Comparison of ENCODE assay signal across 1 mouse cellular context in genomic region chr2:92432299-92433295, GRCm38 (mm10).
TF ChIP-seq lines count a peak whose summit lies in the region.

No protein-coding gene starts in this region.

TF ChIP-seq in MEL, 35 proteins besides CTCF, POLR2A, EP300 and RAD21:
- no peak for TF ChIP-seq ZC3H11A (IDR thresholded peaks at IDR 0.05; ENCODE audit: low read depth, low read length)
- no peak for TF ChIP-seq E2F4 (IDR thresholded peaks at IDR 0.05; ENCODE audit: borderline replicate concordance, low read depth, low read length)
- no peak for TF ChIP-seq MAFK (IDR thresholded peaks at IDR 0.05; ENCODE audit: borderline replicate concordance, low read depth, low read length)
- TF ChIP-seq ETS1 (IDR thresholded peaks at IDR 0.05; ENCODE audit: low read depth, low read length), result 0 out of 2 replicates have a peak, but pooled peaks have one; percentile 1
- TF ChIP-seq CHD1 (IDR thresholded peaks at IDR 0.05; ENCODE audit: low read depth, low read length), result 0 out of 2 replicates have a peak, but pooled peaks have one; percentile 55
- TF ChIP-seq SIN3A (IDR thresholded peaks at IDR 0.05; ENCODE audit: low read length), result peak; percentile 45
- TF ChIP-seq ZKSCAN1 (IDR thresholded peaks at IDR 0.05; ENCODE audit: low read depth, low read length), result no peak
